In genomic region chr5:111543721-111544495, GRCm38 (mm10) we compare ENCODE assay signal across 20 mouse cellular contexts.
DNase-seq lines count a peak whose midpoint lies in the region; ATAC-seq and TF ChIP-seq lines count a peak whose summit lies in the region.
"Had no signal": no experiment of that assay in that cellular context is flagged by ENCODE, and none has a peak within 500 bp of the region (broad histone marks: within the 10 kb centered on the region; RNA-seq: fewer than 3 reads in every experiment).

No protein-coding gene starts in this region.

- no peak overlapping the region for H3K9ac ChIP-seq in liver, embryonic 15.5 days
- H3K9ac ChIP-seq: embryonic facial prominence, embryonic 12.5 days; forebrain, embryonic 13.5 days; heart, embryonic 15.5 days; hindbrain, embryonic 15.5 days had no signal

- H3K27ac ChIP-seq in gastrocnemius, adult 2 months: no peak overlapping the region
- H3K27ac ChIP-seq in liver, embryonic 15.5 days (replicated peaks): no peak overlapping the region
- peak overlapping the region; percentile 44 for H3K27ac ChIP-seq in embryonic facial prominence, embryonic 10.5 days (replicated peaks)
- H3K27ac ChIP-seq: embryonic facial prominence, embryonic 12.5 days; forebrain, embryonic 13.5 days; heart, adult 2 months; heart, embryonic 15.5 days; hindbrain, embryonic 15.5 days had no signal

- peak; percentile 8 for DNase-seq in gastrocnemius, adult 2 months
- no peak for DNase-seq in gastrocnemius, adult 8-10 months (ENCODE audit: low spot score in 2 of 2)
- DNase-seq in liver: no peak
- no peak for DNase-seq in embryonic facial prominence, embryonic 10.5 days (ENCODE audit: low spot score)
- no peak for DNase-seq in layer of hippocampus, postnatal 14 days (ENCODE audit: low spot score in 2 of 2)
- no peak for DNase-seq in heart, adult 18-20 months
- DNase-seq: adrenal gland, adult 8-10 months; adrenal gland, postnatal 36 days; cerebellum, adult 8-10 months; cerebellum, postnatal 14 days; embryo, embryonic 11 days; gastrocnemius, postnatal 10 days; heart, adult 2 months; heart, postnatal 14 days had no signal

- H3K27me3 ChIP-seq in liver, embryonic 15.5 days: peaks cover 6% of the 10 kb centered on the region; the same call in 1 of the 2 replicates
- H3K27me3 ChIP-seq in embryonic facial prominence, embryonic 10.5 days (replicated peaks; ENCODE audit: low read depth, poor library complexity, severe bottlenecking): peaks cover 5% of the 10 kb centered on the region; the same call in 1 of the 2 replicates
- H3K27me3 ChIP-seq: embryonic facial prominence, embryonic 12.5 days; forebrain, embryonic 13.5 days; hindbrain, embryonic 15.5 days had no signal

- WGBS in liver, embryonic 15.5 days (ENCODE audit: insufficient replicate concordance): 56% methylated on average over 9 of the region's 9 CpGs
- 82% methylated on average over 9 of the region's 9 CpGs for WGBS in embryonic facial prominence, embryonic 10.5 days

- no peak overlapping the region for H3K4me3 ChIP-seq in gastrocnemius, adult 2 months
- no peak overlapping the region for H3K4me3 ChIP-seq in liver, embryonic 15.5 days (replicated peaks)
- H3K4me3 ChIP-seq in embryonic facial prominence, embryonic 10.5 days: no peak overlapping the region
- H3K4me3 ChIP-seq: embryonic facial prominence, embryonic 12.5 days; forebrain, embryonic 13.5 days; heart, adult 2 months; heart, embryonic 15.5 days; hindbrain, embryonic 15.5 days had no signal

- no peaks in the 10 kb centered on the region for H3K9me3 ChIP-seq in liver, embryonic 15.5 days (replicated peaks)
- H3K9me3 ChIP-seq in embryonic facial prominence, embryonic 10.5 days: no peaks in the 10 kb centered on the region
- H3K9me3 ChIP-seq: embryonic facial prominence, embryonic 12.5 days; forebrain, embryonic 13.5 days; heart, embryonic 15.5 days; hindbrain, embryonic 15.5 days had no signal

- intact Hi-C loops in gastrocnemius, adult 2 months (cut with DNase I): no loop called here

- peaks cover 4% of the 10 kb centered on the region; the same call in 1 of the 2 replicates for H3K4me1 ChIP-seq in liver, embryonic 15.5 days (replicated peaks)
- peaks cover 39% of the 10 kb centered on the region for H3K4me1 ChIP-seq in embryonic facial prominence, embryonic 10.5 days
- H3K4me1 ChIP-seq: hindbrain, embryonic 15.5 days had no signal

- no peak for TF ChIP-seq CTCF in gastrocnemius, adult 2 months (IDR thresholded peaks at IDR 0.05)

- peak; percentile 56 for ATAC-seq in liver, embryonic 15.5 days (ENCODE audit: insufficient read depth)
- ATAC-seq: forebrain, embryonic 13.5 days had no signal

- no peaks in the 10 kb centered on the region for H3K36me3 ChIP-seq in liver, embryonic 15.5 days (replicated peaks)
- no peaks in the 10 kb centered on the region for H3K36me3 ChIP-seq in embryonic facial prominence, embryonic 10.5 days (replicated peaks)
- H3K36me3 ChIP-seq: embryonic facial prominence, embryonic 12.5 days; heart, embryonic 15.5 days; hindbrain, embryonic 15.5 days had no signal

- no peak overlapping the region for H3K4me2 ChIP-seq in liver, embryonic 15.5 days
- H3K4me2 ChIP-seq: embryonic facial prominence, embryonic 12.5 days; forebrain, embryonic 13.5 days; heart, embryonic 11.5 days; heart, embryonic 15.5 days; hindbrain, embryonic 15.5 days had no signal
